ENCODE assay signal across 15 mouse cellular contexts in genomic region chr9:62430741-62431140, GRCm38 (mm10).
A peak's percentile ranks its signal among the peaks of the same experiment; 100 is the strongest.
DNase-seq lines count a peak whose midpoint lies in the region; TF ChIP-seq lines count a peak whose summit lies in the region.
"Had no signal": no experiment of that assay in that cellular context is flagged by ENCODE, and none has a peak within 500 bp of the region (broad histone marks: within the 10 kb centered on the region; RNA-seq: fewer than 3 reads in every experiment).

No protein-coding gene starts in this region.

- H3K27me3 ChIP-seq in cerebellum, adult 2 months (ENCODE audit: control insufficient read depth, insufficient read depth, low read length), result no peaks in the 10 kb centered on the region
- H3K27me3 ChIP-seq: embryonic facial prominence, embryonic 13.5 days; forebrain, embryonic 12.5 days; intestine, embryonic 15.5 days had no signal

- 30% methylated on average over 4 of the region's 4 CpGs for WGBS in cerebellum, adult 2 months

- TF ChIP-seq CTCF in cerebellum, adult 2 months (IDR thresholded peaks at IDR 0.05; ENCODE audit: borderline replicate concordance, insufficient read depth, low read depth, low read length), result 0 out of 2 replicates have a peak, but pooled peaks have one; percentile 3

- peak in 1 of 2 experiments; percentile 42 for DNase-seq in cerebellum, adult 2 months
- DNase-seq in cerebellum, adult 9-10 months, result no peak
- peak; percentile 52 for DNase-seq in heart, adult 11 months
- no peak for DNase-seq in heart, postnatal 14 days
- peak; percentile 1 for DNase-seq in layer of hippocampus, adult 9-11 months
- no peak for DNase-seq in layer of hippocampus, postnatal 25 days (ENCODE audit: extremely low spot score in 1 of 2, low spot score in 1 of 2)
- DNase-seq: adrenal gland, adult 8-10 months; gastrocnemius, postnatal 25 days; heart, postnatal 10 days; kidney, adult 8-10 months had no signal

- no peak for TF ChIP-seq POLR2A in cerebellum, adult 2 months (IDR thresholded peaks at IDR 0.05; ENCODE audit: borderline replicate concordance, insufficient read depth, low read length)

- peaks cover 50% of the 10 kb centered on the region for H3K4me1 ChIP-seq in cerebellum, adult 2 months (ENCODE audit: control insufficient read depth, insufficient read depth, low read length)

- intact Hi-C loops in heart, postnatal 14 days (cut with DNase I), result no loop called here

- peak overlapping the region; percentile 58 for H3K27ac ChIP-seq in cerebellum, adult 2 months (ENCODE audit: insufficient read depth, low read length)
- H3K27ac ChIP-seq: embryonic facial prominence, embryonic 13.5 days; forebrain, embryonic 12.5 days; hindbrain, embryonic 10.5 days; hindbrain, embryonic 14.5 days; intestine, embryonic 15.5 days had no signal

- H3K4me3 ChIP-seq in cerebellum, adult 2 months (replicated peaks; ENCODE audit: insufficient read depth, low read depth, low read length), result no peak overlapping the region
- H3K4me3 ChIP-seq: embryonic facial prominence, embryonic 13.5 days; forebrain, embryonic 12.5 days; hindbrain, embryonic 10.5 days; intestine, embryonic 15.5 days had no signal

Comparison
In these comparisons a context has a peak if more than half of its experiments do, and no peak if none do; other contexts are left out.
1. DNase-seq: peak in heart, adult 11 months (single experiment) and layer of hippocampus, adult 9-11 months (single experiment); none in cerebellum, adult 9-10 months (single experiment), heart, postnatal 14 days (0 of 2) and layer of hippocampus, postnatal 25 days (0 of 2).